Mouse (Mus musculus): ENCODE data around the gene Becn1. TPM values are rescaled to one million over a fixed set of nuclear protein-coding genes. Genes with fewer than 3 reads are reported as not detected.

The Becn1 gene
- polyA plus RNA-seq, 2 experiments, result 60.5 to 86.2 TPM

DNA sequence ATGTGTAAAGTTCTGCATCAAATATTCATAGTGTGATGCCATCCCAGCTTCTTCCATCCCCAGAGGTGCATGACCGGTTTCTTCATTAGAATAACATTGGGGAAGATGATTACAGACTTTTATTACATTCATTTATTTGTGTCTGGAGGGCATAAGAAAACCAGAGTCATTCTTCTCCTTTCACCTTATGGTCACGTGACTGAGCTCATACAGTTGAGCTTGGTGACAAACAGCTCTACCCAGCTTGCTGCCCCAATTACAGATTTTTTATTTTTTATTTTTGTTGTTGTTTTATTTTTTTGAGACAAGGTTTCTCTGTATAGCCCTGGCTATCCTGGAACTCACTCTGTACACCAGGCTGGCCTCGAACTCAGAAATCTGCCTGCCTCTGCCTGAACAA, 29.6 kb downstream of the Becn1 start:
- Histone ChIP-seq H3K4me3 (ENCODE audit: insufficient read depth in 1 of 2, low read depth in 2 of 2, low read length in 2 of 2) (no peak overlapping the region), H3K27ac (no peak overlapping the region), H3K9ac (replicated peaks) (no peak overlapping the region), H3K36me3 (replicated peaks; ENCODE audit: control insufficient read depth, insufficient read depth, low read depth) (no peaks in the 10 kb centered on the region; the same call in 1 of the 2 replicates), H3K27me3 (ENCODE audit: control insufficient read depth, insufficient read depth, low read length) (no peaks in the 10 kb centered on the region; the same call in 1 of the 2 replicates), H3K4me1 (replicated peaks; ENCODE audit: control insufficient read depth in 2 of 2, insufficient read depth in 2 of 2, low read length in 1 of 2) (peaks cover 9 to 16% of the 10 kb centered on the region in 2 experiments), H3K9me3 (ENCODE audit: control insufficient read depth, low read length) (no peaks in the 10 kb centered on the region), H3K4me2 (ENCODE audit: low read depth) (no peak overlapping the region)
- WGBS (ENCODE audit: insufficient replicate concordance), result 69% methylated on average over 3 of the region's 3 CpGs
- no peak for TF ChIP-seq CTCF (IDR thresholded peaks at IDR 0.05; ENCODE audit: low read depth)
- TF ChIP-seq EP300 (IDR thresholded peaks at IDR 0.05; ENCODE audit: low read depth), result no peak
- ATAC-seq (ENCODE audit: insufficient read depth) (no peak), DNase-seq (ENCODE audit: low read depth in 3 of 3, low spot score in 3 of 3) (no peak)

DNA sequence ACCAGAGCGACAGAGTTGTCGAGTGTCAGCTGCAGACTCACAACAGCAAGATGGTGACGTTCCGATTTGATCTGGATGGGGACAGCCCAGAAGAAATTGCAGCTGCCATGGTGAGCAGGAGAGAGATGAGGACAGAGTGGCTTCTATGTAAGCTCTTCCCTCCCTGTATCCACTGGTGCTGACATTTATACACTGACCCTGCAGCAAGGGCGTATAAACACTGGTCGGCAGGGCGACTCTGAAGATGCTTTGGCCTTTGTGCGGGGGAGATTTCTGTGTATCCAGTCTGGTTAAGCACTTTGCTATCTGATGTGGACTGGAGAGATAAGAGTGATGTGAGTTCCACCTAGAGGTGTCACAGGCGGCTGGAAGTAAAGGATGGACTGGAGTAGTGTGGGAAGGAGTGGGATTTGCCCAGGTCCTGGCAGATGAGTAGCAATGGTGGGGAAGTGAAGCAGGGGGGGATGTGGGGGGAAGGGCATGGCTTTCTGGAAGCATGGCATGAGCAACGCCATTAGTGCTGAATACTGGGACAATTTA, 32.4 kb downstream of the Becn1 start:
- no peak overlapping the region for H3K27ac ChIP-seq
- no peaks in the 10 kb centered on the region for H3K9me3 ChIP-seq (ENCODE audit: control insufficient read depth, low read length)
- TF ChIP-seq EP300 (IDR thresholded peaks at IDR 0.05; ENCODE audit: low read depth) (no peak), CTCF (IDR thresholded peaks at IDR 0.05; ENCODE audit: low read depth) (no peak)
- WGBS (ENCODE audit: insufficient replicate concordance), result 19% methylated on average over 10 of the region's 10 CpGs
- no peaks in the 10 kb centered on the region for H3K36me3 ChIP-seq (replicated peaks; ENCODE audit: control insufficient read depth, insufficient read depth, low read depth)
- peaks cover 6 to 11% of the 10 kb centered on the region in 2 experiments for H3K4me1 ChIP-seq (replicated peaks; ENCODE audit: control insufficient read depth in 2 of 2, insufficient read depth in 2 of 2, low read length in 1 of 2)
- no peak overlapping the region for H3K4me2 ChIP-seq (ENCODE audit: low read depth)
- no peak for DNase-seq (ENCODE audit: low read depth in 3 of 3, low spot score in 3 of 3)
- H3K27me3 ChIP-seq (ENCODE audit: control insufficient read depth, insufficient read depth, low read length), result peaks cover 20% of the 10 kb centered on the region
- no peak overlapping the region for H3K9ac ChIP-seq (replicated peaks)
- peak; percentile 51; the same call in 1 of the 2 replicates for ATAC-seq (ENCODE audit: insufficient read depth)
- H3K4me3 ChIP-seq (ENCODE audit: insufficient read depth in 1 of 2, low read depth in 2 of 2, low read length in 2 of 2), result no peak overlapping the region

DNA sequence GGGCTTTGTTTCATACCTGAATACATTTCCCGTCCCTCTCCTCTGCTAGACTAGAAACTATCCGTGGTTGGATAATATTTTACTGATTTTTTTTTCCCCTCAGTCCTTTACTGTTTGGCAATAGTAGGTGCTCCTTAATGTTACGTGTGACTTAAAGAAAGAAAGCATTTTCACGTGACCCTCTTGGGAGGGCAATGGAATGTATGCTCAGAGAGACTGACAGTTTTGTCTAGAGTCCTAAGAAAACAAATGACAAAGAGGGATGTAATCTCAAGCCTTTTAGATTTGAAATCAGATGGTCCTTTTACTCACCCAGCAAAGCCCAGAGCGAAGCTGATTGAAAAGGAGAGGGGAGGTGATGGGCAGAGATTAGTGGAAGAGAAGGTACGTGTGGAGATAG, 36.2 kb downstream of the Becn1 start:
- H3K27ac ChIP-seq, result no peak overlapping the region
- H3K9me3 ChIP-seq (ENCODE audit: control insufficient read depth, low read length), result no peaks in the 10 kb centered on the region
- no peak overlapping the region for H3K9ac ChIP-seq (replicated peaks)
- no peak for TF ChIP-seq CTCF (IDR thresholded peaks at IDR 0.05; ENCODE audit: low read depth)
- no peak for TF ChIP-seq EP300 (IDR thresholded peaks at IDR 0.05; ENCODE audit: low read depth)
- peaks cover 10 to 21% of the 10 kb centered on the region in 2 experiments for H3K4me1 ChIP-seq (replicated peaks; ENCODE audit: control insufficient read depth in 2 of 2, insufficient read depth in 2 of 2, low read length in 1 of 2)
- 42% methylated on average over 6 of the region's 6 CpGs for WGBS (ENCODE audit: insufficient replicate concordance)
- H3K27me3 ChIP-seq (ENCODE audit: control insufficient read depth, insufficient read depth, low read length), result peaks cover 48% of the 10 kb centered on the region
- ATAC-seq (ENCODE audit: insufficient read depth) (no peak), DNase-seq (ENCODE audit: low read depth in 3 of 3, low spot score in 3 of 3) (no peak)
- H3K4me2 ChIP-seq (ENCODE audit: low read depth), result no peak overlapping the region
- no peaks in the 10 kb centered on the region for H3K36me3 ChIP-seq (replicated peaks; ENCODE audit: control insufficient read depth, insufficient read depth, low read depth)
- H3K4me3 ChIP-seq (ENCODE audit: insufficient read depth in 1 of 2, low read depth in 2 of 2, low read length in 2 of 2), result no peak overlapping the region

DNA sequence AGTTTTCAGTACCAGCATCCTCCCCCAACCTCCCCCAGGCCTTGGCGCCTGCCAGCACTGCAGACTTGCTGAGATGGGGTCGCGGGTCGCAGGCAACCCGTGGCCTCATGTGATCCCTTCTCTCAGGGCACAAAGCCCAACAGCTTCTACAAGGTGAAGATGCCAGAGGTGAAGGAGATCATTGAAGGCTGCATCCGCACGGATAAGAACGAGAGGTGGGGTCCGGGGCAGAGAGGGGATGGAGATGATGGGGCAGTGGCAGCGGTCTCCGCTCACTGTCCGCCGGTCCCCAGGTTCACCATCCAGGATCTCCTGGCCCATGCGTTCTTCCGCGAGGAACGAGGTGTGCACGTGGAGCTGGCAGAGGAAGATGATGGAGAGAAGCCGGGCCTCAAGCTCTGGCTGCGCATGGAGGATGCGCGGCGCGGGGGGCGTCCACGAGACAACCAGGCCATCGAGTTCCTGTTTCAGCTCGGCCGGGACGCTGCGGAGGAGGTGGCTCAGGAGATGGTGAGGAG, 37.1 kb downstream of the Becn1 start:
- no peak for DNase-seq (ENCODE audit: low read depth in 3 of 3, low spot score in 3 of 3)
- H3K9me3 ChIP-seq (ENCODE audit: control insufficient read depth, low read length), result no peaks in the 10 kb centered on the region
- H3K4me2 ChIP-seq (ENCODE audit: low read depth), result no peak overlapping the region
- no peak for ATAC-seq (ENCODE audit: insufficient read depth)
- WGBS (ENCODE audit: insufficient replicate concordance), result 11% methylated on average over 31 of the region's 31 CpGs
- no peaks in the 10 kb centered on the region for H3K36me3 ChIP-seq (replicated peaks; ENCODE audit: control insufficient read depth, insufficient read depth, low read depth)
- H3K4me3 ChIP-seq (ENCODE audit: insufficient read depth in 1 of 2, low read depth in 2 of 2, low read length in 2 of 2), result no peak overlapping the region
- peaks cover 10 to 20% of the 10 kb centered on the region in 2 experiments for H3K4me1 ChIP-seq (replicated peaks; ENCODE audit: control insufficient read depth in 2 of 2, insufficient read depth in 2 of 2, low read length in 1 of 2)
- H3K27ac ChIP-seq, result no peak overlapping the region
- peaks cover 48% of the 10 kb centered on the region for H3K27me3 ChIP-seq (ENCODE audit: control insufficient read depth, insufficient read depth, low read length)
- H3K9ac ChIP-seq (replicated peaks), result no peak overlapping the region
- TF ChIP-seq CTCF (IDR thresholded peaks at IDR 0.05; ENCODE audit: low read depth) (no peak), EP300 (IDR thresholded peaks at IDR 0.05; ENCODE audit: low read depth) (no peak)

DNA sequence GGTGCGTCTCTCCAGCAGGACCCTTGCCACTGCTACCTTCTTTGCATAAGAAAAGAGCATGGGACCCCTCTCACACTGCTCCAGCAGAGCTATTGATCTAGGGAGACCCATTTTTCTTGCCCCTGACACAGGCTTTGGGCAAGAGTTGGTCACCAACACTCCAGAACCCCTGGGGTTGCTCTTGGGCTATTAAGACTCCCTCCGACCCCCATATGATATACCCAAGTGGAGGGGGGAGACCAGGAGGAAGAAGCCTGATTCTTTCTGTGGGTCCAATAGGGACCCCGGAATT, 38.2 kb downstream of the Becn1 start:
- Histone ChIP-seq H3K4me3 (ENCODE audit: insufficient read depth in 1 of 2, low read depth in 2 of 2, low read length in 2 of 2) (no peak overlapping the region), H3K27me3 (ENCODE audit: control insufficient read depth, insufficient read depth, low read length) (peaks cover 48% of the 10 kb centered on the region), H3K4me2 (ENCODE audit: low read depth) (no peak overlapping the region), H3K36me3 (replicated peaks; ENCODE audit: control insufficient read depth, insufficient read depth, low read depth) (no peaks in the 10 kb centered on the region; the same call in 1 of the 2 replicates), H3K27ac (no peak overlapping the region), H3K4me1 (replicated peaks; ENCODE audit: control insufficient read depth in 2 of 2, insufficient read depth in 2 of 2, low read length in 1 of 2) (peaks cover 14 to 22% of the 10 kb centered on the region in 2 experiments), H3K9me3 (ENCODE audit: control insufficient read depth, low read length) (no peaks in the 10 kb centered on the region), H3K9ac (replicated peaks) (no peak overlapping the region)
- 40% methylated on average over 3 of the region's 3 CpGs for WGBS (ENCODE audit: insufficient replicate concordance)
- ATAC-seq (ENCODE audit: insufficient read depth), result no peak
- no peak for TF ChIP-seq EP300 (IDR thresholded peaks at IDR 0.05; ENCODE audit: low read depth)
- TF ChIP-seq CTCF (IDR thresholded peaks at IDR 0.05; ENCODE audit: low read depth), result no peak
- no peak for DNase-seq (ENCODE audit: low read depth in 3 of 3, low spot score in 3 of 3)
